Mouse (Mus musculus) neutrophil, adult 83 days (primary cell): Measurements from ENCODE around the gene Adgrl2. TPM values are rescaled to one million over a fixed set of nuclear protein-coding genes. Genes with fewer than 3 reads are reported as not detected.

Experiments
- total RNA-seq, 2 experiments: library from RNA; stranded (reverse); gene quantifications; one replicate each; pipeline ENCODE4 v1.2.4; 2023

The Adgrl2 gene
- 1 to 10 TPM; 1.9 TPM for total RNA-seq

GRCm38 (mm10) chr3:148990531-148991003 is at the start of gene Adgrl2:
Gene Adgrl2 (minus strand): TSS chr3:148990555.

